Mouse (Mus musculus) lung, embryonic 14.5 days (tissue): Measurements from ENCODE around the gene Rinl. TPM values are rescaled to one million over a fixed set of nuclear protein-coding genes. Genes with fewer than 3 reads are reported as not detected.

Experiments used
- ATAC-seq: fragments of 200-750 bp; cut with Nextera tagmentation; 2 replicates; pipeline ENCODE4 v1.8.0; 2017; ENCODE audit warnings: mild to moderate bottlenecking, moderate TSS enrichment, moderate library complexity; ENCODE audit not compliant: insufficient read depth
- DNase-seq: peaks from one replicate; pipeline ENCODE4 v3.0.0-alpha.2; 2015
- H3K27ac ChIP-seq: fragments of 300-500 bp; sonication (generic); 2 replicates; pipeline ENCODE4 v1.5.1; 2014; ENCODE audit warnings: low read depth, mild to moderate bottlenecking, moderate library complexity
- H3K27me3 ChIP-seq: fragments of 300-500 bp; sonication (generic); 2 replicates; pipeline ENCODE4 v1.6.1; 2014; ENCODE audit warnings: low read length, control low read depth; ENCODE audit not compliant: insufficient read depth
- H3K36me3 ChIP-seq: fragments of 300-500 bp; sonication (generic); 2 replicates; pipeline ENCODE4 v1.6.1; 2014; ENCODE audit warnings: control low read depth; ENCODE audit not compliant: insufficient read depth
- H3K4me1 ChIP-seq: fragments of 300-500 bp; sonication (generic); 2 replicates; pipeline ENCODE4 v1.6.1; 2014; ENCODE audit warnings: antibody characterized with exemption, control low read depth; ENCODE audit not compliant: insufficient read depth
- H3K4me2 ChIP-seq: fragments of 300-500 bp; sonication (generic); 2 replicates; pipeline ENCODE4 v1.6.1; 2014; ENCODE audit warnings: mild to moderate bottlenecking
- H3K4me3 ChIP-seq: fragments of 300-500 bp; sonication (generic); 2 replicates; pipeline ENCODE4 v1.5.1; 2014; ENCODE audit warnings: low read depth, low read length
- H3K9ac ChIP-seq: fragments of 300-500 bp; sonication (generic); 2 replicates; pipeline ENCODE4 v1.6.1; 2014
- H3K9me3 ChIP-seq: fragments of 300-500 bp; sonication (generic); 2 replicates; pipeline ENCODE4 v1.6.1; 2016; ENCODE audit warnings: low read depth, low read length, control low read depth
- CTCF ChIP-seq: IDR thresholded peaks from 2 replicates; pipeline ENCODE4 v1.5.1; 2016; ENCODE audit warnings: antibody characterized with exemption, low read depth
- WGBS: fragments of 180-500 bp; shearing (Covaris S2); extraction: QIAGEN DNeasy Blood & Tissue Kit; methylation state at CpG from one replicate; pipeline ENCODE4 v1.1.7; 2014; 5-methylcytosine and 5-hydroxymethylcytosine counted together
- polyA plus RNA-seq: library from polyadenylated mRNA; unstranded; fragments of >200 nt; fragmentation: Nextera tagmentation; extraction: Ambion mirVana; gene quantifications from 2 replicates; pipeline ENCODE4 v1.2.1, GENCODE M21; 2014

Gene Rinl
- polyA plus RNA-seq, 1 experiment from 2014 or later: 6.8 TPM

GRCm38 (mm10) chr7:28818436-28818835 is 29.7 kb downstream of the Rinl start:
- WGBS: 83% methylated on average over 18 of the region's 18 CpGs
- ATAC-seq (no peak), DNase-seq (no peak)
- H3K36me3 ChIP-seq: peaks cover 97% of the 10 kb centered on the region
- H3K4me2 ChIP-seq: no peak overlapping the region
- TF ChIP-seq CTCF: no peak
- H3K4me1 ChIP-seq: 0 out of 2 replicates have a peak, but pooled peaks cover 2% of the 10 kb centered on the region
- H3K27me3 ChIP-seq: no peaks in the 10 kb centered on the region
- H3K9ac ChIP-seq: no peak overlapping the region
- H3K9me3 ChIP-seq: no peaks in the 10 kb centered on the region
- no peak overlapping the region for H3K4me3 ChIP-seq
- no peak overlapping the region for H3K27ac ChIP-seq

GRCm38 (mm10) chr7:28818861-28819452 is 30.2 kb downstream of the Rinl start:
- Histone ChIP-seq H3K27ac (no peak overlapping the region), H3K4me3 (no peak overlapping the region), H3K9ac (no peak overlapping the region), H3K27me3 (no peaks in the 10 kb centered on the region), H3K36me3 (peaks cover 92% of the 10 kb centered on the region), H3K4me1 (no peaks in the 10 kb centered on the region), H3K9me3 (no peaks in the 10 kb centered on the region), H3K4me2 (no peak overlapping the region)
- no peak for ATAC-seq
- DNase-seq: no peak
- 81% methylated on average over 4 of the region's 4 CpGs for WGBS
- no peak for TF ChIP-seq CTCF

GRCm38 (mm10) chr7:28819571-28819970 is 30.8 kb downstream of the Rinl start:
- no peaks in the 10 kb centered on the region for H3K4me1 ChIP-seq
- H3K4me2 ChIP-seq: no peak overlapping the region
- WGBS: 84% methylated on average over 4 of the region's 4 CpGs
- no peak overlapping the region for H3K4me3 ChIP-seq
- H3K9ac ChIP-seq: no peak overlapping the region
- ATAC-seq (no peak), DNase-seq (no peak)
- no peak for TF ChIP-seq CTCF
- H3K36me3 ChIP-seq: peaks cover 85% of the 10 kb centered on the region
- no peak overlapping the region for H3K27ac ChIP-seq
- no peaks in the 10 kb centered on the region for H3K9me3 ChIP-seq
- no peaks in the 10 kb centered on the region for H3K27me3 ChIP-seq

- H3K27ac ChIP-seq: 0 out of 2 replicates have a peak overlapping the region, but pooled peaks have one; percentile 21
Observed at GRCm38 (mm10) chr7:28820358-28821260, 31.8 kb downstream of the Rinl start.

GRCm38 (mm10) chr7:28821261-28821831 is 32.6 kb downstream of the Rinl start:
- ATAC-seq: no peak

More at GRCm38 (mm10) chr7:28820358-28821260, 31.8 kb downstream of the Rinl start:
- Histone ChIP-seq H3K9ac (no peak overlapping the region), H3K4me3 (no peak overlapping the region), H3K27me3 (no peaks in the 10 kb centered on the region), H3K4me1 (no peaks in the 10 kb centered on the region), H3K36me3 (peaks cover 75% of the 10 kb centered on the region), H3K4me2 (no peak overlapping the region), H3K9me3 (no peaks in the 10 kb centered on the region)
- no peak for TF ChIP-seq CTCF
- DNase-seq (no peak), ATAC-seq (no peak)
- 66% methylated on average over 12 of the region's 12 CpGs for WGBS

DNA sequence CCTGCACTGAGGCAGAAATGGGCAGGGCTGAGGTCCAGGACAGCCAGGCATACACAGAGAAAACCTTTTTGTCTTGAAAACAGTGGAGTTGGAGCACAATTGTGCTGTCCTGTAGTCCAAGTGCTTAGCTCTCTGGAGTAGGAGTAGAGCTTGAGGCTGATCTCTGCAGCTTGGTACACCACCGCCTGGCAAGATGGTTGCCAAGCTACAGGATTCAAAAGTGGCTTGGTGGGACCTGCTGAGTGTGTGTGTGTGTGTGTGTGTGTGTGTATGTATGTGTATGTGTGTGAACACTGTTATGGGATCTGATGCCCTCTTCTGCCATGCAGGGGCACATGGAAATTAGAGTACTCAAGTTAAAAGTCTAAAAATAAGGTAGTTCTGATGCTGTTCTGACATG is 33.8 kb downstream of the Rinl start:
- Histone ChIP-seq H3K27ac (peak overlapping the region; percentile 30; the same call in 1 of the 2 replicates), H3K4me1 (no peaks in the 10 kb centered on the region), H3K36me3 (peaks cover 59% of the 10 kb centered on the region), H3K9ac (no peak overlapping the region), H3K4me3 (no peak overlapping the region), H3K4me2 (no peak overlapping the region), H3K27me3 (no peaks in the 10 kb centered on the region), H3K9me3 (no peaks in the 10 kb centered on the region)
- WGBS: 57% methylated on average over 1 of the region's 1 CpGs
- TF ChIP-seq CTCF: no peak
- ATAC-seq: no peak
- no peak for DNase-seq

More at GRCm38 (mm10) chr7:28821261-28821831, 32.6 kb downstream of the Rinl start:
- no peaks in the 10 kb centered on the region for H3K9me3 ChIP-seq
- no peaks in the 10 kb centered on the region for H3K4me1 ChIP-seq
- no peak overlapping the region for H3K9ac ChIP-seq
- H3K36me3 ChIP-seq: peaks cover 68% of the 10 kb centered on the region
- no peak for DNase-seq
- no peak overlapping the region for H3K4me3 ChIP-seq
- WGBS: 67% methylated on average over 10 of the region's 10 CpGs
- H3K27me3 ChIP-seq: no peaks in the 10 kb centered on the region
- peak overlapping the region; percentile 8; the same call in 1 of the 2 replicates for H3K27ac ChIP-seq
- H3K4me2 ChIP-seq: no peak overlapping the region
- TF ChIP-seq CTCF: no peak
